Mouse (Mus musculus) cerebellum, postnatal 4 days (tissue): ENCODE data around the gene Tasp1.
A peak's percentile ranks its signal among the peaks of the same experiment; 100 is the strongest.
"Not testable (repeated sequence)": the region's sequence is repeated elsewhere in the genome, so short reads cannot be mapped to it uniquely, and the experiment has no call there.

ENCODE experiments used
- DNase-seq, 2 experiments: peaks; one replicate each; pipeline ENCODE4 v3.0.0; 2022; ENCODE audit warnings: low spot score in 2 of 2, mixed read lengths in 1 of 2

Gene Tasp1

DNA sequence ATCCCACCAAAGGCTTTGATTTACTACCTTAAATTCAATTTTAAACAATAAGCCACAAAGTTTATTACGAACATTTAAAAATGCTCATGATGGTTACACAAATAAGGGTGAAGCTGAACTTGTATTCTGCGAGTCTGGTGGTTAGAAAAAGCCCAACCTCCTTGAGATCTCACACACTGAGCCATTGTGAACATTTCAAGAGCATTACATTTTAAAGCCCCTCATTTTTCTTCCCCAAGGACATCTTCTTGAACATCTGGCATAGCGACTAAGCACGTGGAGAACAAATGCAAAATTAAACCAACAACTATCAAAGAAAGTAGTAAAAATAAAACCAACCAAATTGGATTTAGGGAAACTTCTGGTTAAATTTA, 182.4 kb downstream of the Tasp1 start:
- DNase-seq, result no peak

DNA sequence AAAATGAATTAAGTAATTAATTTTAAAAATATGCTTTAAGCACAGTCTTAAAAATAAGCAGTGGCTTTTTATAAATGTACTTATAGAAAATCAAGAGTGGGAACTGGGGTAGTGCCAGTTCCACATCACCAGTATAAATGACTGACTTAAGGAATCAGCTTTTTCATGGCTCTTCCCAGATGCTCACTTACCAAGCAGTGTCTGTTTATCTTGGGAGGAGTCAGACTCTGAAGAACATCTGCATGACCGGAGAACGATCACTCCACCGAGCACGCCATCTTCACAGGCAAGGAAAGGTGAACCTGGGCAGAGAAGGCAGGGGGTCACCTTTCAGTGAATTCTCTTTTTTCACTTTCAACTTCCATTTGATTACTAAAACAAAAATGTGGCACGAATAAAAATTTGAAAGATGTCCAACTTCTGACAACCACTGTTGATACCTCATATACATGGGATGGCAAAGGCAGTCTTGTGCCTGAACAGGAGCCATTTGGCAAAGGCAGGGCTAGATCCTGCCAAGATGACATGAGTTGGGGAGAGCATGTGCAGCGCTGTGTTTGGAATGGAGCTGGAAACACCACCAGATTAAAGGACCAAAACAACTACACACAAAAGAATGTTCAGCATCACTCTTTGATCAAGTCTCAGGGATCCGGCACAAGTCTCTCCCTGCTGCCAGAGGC, 182.9 kb downstream of the Tasp1 start:
- peak in 1 of 2 experiments; percentile 7 for DNase-seq

DNA sequence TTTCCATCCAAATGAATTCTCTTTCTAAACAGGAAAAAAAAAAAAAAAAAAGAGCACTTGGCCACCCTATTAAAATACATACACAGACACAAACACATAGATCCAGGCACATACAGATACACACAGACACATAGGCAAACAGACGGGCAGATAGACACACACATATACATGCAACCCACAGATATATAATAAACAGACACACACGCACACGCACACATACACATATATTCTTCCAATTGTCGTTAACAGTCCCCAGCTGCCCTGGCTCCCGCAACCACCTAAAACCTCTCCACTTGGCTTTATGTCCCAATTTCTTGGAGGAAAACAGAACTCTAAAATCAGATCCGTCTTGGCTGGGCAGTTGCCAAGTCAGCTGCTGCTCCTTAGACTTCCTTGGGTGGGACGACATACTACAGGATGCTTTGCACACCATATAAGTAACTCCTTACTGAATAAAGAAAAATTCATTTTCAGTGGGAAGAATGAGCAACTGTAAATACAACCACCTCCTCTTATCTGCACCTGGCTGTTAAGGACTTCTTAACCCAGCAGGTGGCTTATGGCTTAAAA, 188.5 kb downstream of the Tasp1 start:
- DNase-seq, result no peak

DNA sequence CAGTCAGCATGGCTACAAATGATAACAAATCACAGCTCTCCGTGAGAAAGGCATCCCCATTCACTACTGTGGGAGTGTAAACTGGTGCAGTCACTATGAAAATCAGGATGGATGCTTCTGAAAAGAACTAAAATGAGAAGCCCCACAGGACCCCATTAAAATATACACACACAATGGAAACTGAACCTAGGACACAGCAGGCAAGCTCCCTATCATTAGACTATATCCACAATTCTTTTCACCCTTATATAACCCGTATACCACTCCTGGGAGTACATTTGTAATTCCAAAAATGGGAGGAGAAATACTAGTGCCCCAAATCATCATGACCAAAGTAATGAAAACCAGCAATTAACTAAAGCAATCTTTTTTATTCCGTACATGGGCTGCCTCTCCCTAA, 190.7 kb downstream of the Tasp1 start:
- no peak for DNase-seq

DNA sequence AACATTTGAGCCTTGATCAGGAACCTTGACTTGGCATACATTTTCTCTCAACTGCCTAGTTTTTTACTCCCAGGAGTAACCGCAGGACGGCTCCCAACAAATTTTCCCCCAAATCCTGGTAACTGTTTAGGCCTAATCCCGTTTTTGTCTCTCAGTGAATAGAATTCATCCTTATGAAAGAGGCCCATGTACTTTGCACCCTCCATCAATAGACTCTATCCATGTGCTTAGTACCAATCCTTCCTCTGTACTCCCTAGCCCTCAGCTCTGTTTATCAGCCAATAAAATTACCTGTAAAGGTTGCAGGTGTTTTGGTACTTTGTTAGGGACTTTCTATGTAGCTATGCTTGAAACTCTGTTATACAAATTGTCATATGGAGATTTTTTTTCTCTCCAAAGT, 192.4 kb downstream of the Tasp1 start:
- DNase-seq, result no peak

DNA sequence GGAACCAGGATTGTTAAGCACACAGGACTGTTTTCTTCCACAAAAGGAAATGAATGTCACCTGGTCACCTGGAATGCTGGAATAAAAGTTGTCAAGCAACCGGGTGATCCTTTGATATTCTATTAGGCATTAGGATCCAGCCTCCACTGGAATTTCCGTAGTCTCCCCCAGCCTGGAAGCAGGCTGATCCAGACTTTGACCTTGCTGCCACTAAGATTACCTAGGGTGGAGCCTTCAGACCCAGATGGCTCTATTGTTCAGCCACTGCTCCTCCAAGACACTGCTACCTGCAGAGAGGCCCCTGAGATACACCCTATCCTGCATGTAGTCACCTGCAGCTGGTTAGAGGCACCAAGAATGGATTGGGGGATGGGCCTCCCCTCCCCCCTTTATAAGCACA, 192.8 kb downstream of the Tasp1 start:
- DNase-seq, result no peak

DNA sequence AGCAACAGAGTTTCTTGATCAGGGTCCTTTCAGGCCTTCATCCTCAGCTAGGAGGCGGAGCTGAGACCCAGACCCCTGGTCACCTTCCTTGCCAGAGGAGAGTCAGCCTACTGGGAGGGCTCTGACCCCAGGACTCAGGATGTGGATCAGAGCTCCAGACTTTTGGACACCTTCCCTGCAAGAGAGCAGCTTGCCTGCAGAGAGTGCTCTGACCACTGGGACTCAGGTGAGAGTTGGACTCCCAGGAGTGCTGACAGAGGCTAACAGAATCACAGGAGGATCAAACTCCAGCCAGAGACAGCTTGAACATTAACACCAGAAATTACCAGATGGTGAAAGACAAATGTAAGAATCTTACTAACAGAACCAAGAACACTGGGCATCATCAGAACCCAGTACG, 197.5 kb downstream of the Tasp1 start:
- not testable (repeated sequence) for DNase-seq

DNA sequence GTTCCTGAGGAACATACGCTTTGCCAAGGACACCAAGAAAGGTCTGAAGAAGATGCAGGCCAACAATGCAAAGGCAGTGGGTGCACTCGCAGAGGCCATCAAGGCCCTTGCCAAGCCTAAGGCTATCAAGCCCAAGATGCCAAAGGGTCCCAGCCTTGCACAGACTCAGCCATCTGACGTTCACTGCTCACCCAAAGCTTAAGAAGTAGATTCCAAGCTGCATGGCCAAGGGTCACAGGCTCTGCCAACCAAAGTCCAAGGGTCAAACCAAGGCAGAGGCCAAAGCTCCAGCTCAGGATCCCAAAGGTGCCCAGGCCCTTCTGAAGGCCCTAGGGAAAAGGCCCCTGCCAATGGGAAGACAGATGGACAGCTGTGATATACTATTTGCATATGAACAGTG, 203.2 kb downstream of the Tasp1 start:
- not testable (repeated sequence) for DNase-seq

DNA sequence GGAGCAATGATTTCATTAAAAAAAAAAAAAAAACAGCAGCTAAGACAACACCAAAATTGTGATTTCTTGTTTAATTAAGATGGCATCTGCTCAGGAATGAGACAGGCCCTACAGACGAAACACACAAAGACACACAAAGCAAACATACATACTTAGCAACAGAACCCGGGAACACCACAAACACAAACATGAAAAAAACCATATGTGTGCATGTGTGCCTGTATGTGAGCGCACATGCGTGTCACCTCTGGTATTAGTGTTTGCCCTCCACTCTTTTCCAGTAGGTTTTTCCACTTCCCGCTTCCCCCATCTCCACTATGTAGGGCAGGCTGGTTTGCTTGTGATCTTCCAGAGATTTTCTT, 206.5 kb downstream of the Tasp1 start:
- no peak for DNase-seq

DNA sequence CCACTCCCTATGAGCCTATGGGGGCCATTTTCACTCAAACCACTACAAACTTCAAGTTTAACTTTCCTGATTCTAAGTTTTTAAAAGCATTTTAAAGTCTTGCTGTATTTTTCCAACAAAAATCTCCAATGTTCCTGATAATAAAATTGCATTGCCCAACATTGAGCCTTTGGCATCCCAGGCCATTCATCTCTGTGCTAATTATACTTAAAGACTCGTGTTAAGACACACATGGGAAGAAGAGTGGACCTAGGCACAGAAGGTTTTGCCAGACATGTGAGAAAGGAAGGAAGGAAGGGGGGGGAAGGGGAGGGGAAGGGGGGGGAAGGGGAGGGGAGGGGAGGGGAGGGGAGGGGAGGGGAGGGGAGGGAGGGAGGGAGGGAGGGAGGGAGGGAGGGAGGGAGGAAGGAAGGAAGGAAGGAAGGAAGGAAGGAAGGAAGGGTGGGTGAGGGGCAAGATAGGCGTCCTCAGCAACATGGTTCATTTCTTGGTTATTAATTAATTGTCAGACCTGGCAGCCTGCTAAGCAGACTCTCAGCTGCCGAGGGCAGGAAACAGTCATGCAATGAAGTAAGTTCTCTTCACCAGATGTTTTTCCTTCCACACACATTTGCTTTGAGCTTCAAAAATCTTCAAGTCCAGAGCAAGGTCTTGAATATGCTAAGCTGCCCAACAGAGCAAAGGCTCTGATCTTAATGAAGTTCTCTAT, 207.0 kb downstream of the Tasp1 start:
- no peak for DNase-seq

DNA sequence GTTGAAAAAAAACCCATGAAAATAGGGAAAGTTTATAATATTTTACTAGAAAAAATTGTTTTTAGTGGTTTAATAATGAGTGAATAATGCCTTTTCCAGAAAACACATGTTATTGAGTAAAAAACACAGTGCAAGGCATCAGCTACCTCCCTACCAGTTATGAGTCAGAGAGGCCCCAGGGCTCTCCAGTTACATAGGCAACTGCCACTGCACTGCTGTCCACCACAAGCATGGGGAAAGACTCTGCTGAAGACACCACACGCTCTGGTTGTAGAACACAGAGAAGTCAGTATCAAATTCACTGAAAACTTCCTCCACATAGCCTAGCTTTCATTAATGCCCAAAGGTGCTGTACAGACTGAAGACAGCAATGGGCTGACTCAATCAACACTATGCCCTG, 217.0 kb downstream of the Tasp1 start:
- no peak for DNase-seq

DNA sequence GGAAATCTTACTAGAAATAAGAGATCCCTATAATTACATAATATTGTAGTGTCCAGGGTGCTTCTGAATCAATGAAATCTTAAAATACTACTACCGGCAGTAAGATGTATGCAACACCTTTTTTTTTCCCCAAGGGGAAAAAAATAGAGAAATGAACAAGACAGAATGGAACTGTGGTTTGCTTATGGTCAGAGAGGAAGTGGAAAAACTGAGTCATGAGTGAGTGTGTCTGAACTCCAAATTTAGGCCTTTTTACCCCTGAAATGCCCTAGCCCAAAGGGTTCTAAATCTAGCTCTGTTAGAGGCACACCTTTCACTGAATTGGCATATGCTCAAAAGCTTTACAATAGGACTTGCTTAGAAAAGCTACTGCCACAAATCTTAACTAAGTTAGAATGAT, 225.2 kb downstream of the Tasp1 start:
- no peak for DNase-seq

DNA sequence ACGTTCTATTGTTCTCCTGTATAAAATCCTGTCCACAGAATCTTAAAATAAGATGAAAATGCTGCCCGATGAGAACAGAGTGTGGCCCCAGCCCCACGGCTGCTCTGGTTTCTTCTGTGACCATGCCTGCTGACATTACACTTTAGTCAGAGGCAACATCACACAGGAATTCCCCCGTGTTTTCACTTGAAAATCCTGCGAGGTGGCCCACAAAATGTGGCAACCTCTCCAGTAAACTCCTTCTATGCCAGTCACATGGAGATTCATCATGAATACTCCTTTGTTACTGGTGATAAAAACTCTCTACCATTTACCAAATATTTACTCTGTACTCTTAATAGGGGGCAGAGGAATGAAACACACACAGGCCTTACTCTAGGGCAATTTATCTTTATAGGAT, 225.7 kb downstream of the Tasp1 start:
- DNase-seq, result no peak

DNA sequence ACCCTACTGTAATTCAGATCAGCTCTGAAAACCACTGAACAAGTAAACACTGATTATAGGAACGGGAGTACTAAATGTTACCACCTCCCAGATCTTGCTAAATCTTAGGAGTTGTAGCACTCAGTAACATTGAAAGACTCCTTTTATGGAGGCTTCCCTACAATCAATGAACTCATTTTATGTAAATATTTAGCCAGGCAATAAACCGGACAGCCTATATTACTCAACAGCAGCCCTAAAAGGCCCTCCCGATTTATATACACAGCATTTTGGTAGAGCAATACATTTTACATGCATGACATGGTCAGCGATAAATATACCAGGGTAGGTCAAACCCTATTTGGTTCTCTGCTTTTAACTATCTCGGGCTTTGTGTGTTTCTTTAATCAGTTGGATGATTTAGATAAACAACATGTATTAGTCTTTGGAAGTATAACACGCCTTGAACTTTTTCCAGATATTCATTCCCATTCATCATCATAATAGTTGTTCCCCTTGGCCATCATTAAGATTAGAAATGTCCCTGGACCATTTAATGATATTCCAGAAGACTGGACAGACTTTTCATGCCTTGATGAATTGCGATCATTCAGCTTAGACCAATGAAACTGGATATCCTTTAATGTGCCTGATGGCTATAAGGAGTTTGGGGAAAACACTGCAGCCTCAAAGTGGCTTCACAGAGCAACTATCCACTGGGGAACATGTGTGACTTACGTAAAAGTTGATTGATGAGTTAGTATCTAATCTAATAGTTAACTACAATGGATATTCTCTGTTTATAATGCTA, 244.8 kb downstream of the Tasp1 start:
- DNase-seq, result no peak

DNA sequence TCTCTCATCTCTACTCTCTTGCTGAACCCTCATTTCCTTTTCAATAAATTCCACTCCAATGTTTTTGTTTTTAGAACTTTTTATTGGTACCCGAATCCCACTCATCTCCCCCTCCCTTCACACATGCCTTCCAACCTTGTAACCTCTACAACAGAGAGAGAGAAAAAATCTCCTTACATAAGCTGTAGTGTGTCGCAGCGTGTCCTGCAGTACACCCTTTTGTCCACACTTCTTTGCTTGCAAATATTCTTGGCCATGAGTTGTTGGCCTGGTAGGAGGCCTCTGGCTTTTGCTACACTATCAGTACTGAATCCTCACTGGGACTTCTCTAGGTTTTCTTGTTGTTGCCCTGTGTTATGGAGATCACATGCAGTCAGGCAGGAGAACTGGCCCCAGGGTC, 249.3 kb downstream of the Tasp1 start:
- no peak for DNase-seq

DNA sequence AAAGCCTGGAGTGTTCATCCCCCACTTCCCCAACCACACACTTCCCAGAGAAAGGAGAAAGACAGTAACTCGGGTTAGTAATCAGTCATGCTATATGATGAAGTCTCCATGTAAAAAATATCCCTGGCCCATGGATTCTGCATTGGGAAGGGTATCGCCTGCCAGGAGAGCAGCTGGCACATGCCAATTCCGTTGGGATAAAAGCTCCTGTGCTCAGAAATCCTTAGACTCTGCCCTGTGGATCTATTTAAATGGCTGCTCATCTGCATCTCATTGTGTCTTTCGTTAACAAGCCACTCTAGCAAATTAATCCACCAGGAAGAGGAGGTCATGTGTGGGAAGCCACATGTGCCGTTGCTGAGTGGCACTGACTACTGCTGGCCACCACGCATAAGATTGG, 258.7 kb downstream of the Tasp1 start:
- DNase-seq, result no peak

DNA sequence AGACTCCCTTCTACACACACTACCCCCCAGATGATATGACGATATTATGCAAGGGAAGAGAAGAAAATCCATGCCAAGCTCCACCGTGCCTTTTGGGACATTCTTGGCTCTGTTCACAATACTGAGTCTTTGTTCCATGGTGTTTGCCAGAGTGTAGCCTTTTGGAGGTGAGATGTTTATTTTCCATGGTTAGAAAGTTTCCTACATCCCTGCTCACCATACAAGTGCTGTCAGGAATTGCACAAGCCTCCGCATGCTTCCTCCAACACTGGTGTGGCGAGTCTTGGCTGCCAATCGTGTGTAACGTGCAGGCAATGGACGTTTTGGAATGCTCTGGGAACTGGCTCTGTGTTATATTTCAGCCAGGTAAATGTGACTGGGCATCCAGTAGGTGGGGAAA, 262.6 kb downstream of the Tasp1 start:
- DNase-seq, result no peak

DNA sequence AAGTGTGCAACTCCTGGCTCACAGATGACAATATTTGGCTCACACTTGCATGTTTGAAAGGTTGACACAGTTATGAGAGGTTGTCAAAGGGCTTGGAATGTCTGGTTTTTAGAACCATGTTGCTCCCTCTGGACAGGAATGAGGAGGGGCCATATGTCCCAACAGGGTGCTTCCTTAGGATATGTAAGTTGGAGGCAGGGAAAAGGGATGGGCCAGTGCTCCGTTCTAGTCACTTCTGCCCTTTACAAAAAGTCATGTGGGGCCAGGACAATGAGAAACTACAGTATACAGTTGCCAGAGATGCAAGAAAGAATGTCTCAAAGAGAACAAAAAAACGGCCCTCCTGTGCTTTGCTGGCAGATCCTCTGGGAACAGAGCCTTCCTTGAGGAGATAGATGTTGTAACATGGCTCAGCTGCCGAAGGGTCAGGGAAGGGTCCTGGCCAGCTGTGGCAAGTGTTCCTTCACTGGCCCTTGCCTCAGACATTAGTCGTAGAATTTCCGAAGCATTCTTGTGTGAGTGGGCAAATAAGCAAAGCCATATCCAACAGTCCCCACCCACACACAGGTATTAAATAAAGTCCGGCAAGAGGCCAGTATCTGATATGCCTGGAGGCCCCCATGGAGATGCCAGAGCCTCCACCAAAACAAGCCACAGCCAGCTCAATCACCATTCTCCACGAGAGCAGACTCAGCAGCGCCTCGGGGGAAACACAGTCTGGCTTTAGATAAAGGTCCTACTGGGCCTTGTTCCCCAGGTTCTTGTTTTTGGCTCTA, 274.1 kb downstream of the Tasp1 start:
- no peak for DNase-seq

DNA sequence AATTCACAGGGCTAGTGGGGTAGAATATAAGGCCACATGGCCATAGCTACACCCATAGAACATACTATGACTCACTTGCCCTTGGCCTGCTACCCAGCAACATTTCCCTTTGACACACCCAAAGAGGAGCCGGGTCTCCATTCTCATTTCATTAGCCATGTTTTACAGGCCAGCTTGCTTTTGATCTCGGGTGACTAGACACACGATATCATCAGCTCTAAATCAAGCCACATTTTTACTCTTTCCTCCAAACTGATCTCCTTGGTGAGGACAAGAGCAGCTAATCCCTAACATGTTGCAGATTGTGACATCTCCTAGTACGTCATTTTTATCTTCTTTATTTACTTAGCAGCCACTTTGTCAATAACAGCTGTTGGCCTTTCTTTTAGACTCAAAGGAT, 277.9 kb downstream of the Tasp1 start:
- DNase-seq, result no peak

DNA sequence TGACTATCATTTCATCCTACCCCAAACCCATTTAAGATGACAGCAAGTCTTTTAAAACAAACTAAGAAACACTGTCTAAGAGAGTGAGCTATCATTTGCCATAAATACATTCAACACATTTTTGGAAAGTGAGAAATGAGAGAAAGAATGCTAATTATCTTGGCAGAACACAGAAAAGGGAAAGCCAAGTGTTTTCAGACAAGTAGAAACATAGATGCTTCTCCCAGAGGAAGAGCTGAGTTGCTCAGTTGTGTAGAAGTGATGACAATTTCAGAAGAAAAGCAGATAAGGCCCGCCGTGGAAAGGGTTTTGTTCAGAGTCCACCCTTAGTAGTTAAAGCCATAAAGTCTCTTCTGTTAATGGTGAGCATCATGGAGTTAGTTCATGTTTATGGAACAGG, 281.7 kb downstream of the Tasp1 start:
- DNase-seq, result no peak

DNA sequence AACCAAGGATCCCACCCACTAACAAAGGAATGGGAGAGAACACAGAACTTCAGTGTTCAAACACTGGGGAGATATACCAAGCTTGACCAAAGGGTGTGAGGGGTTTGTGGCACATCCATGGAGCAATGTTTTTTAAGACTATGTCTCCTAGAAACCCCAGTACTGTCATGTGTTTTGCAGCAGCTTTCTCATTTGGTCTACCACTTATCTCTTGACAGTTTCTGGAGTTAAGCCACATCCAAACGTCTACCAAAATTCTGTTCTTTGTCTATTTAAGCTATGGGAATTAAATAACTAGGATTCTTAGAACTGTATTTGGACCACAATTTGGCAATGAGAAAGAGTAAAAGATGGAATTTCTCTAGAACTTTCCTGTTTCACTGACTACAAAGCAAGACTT, 282.1 kb downstream of the Tasp1 start:
- DNase-seq, result no peak
